Mouse (Mus musculus): ENCODE measurements around the gene Pard3.

DNA sequence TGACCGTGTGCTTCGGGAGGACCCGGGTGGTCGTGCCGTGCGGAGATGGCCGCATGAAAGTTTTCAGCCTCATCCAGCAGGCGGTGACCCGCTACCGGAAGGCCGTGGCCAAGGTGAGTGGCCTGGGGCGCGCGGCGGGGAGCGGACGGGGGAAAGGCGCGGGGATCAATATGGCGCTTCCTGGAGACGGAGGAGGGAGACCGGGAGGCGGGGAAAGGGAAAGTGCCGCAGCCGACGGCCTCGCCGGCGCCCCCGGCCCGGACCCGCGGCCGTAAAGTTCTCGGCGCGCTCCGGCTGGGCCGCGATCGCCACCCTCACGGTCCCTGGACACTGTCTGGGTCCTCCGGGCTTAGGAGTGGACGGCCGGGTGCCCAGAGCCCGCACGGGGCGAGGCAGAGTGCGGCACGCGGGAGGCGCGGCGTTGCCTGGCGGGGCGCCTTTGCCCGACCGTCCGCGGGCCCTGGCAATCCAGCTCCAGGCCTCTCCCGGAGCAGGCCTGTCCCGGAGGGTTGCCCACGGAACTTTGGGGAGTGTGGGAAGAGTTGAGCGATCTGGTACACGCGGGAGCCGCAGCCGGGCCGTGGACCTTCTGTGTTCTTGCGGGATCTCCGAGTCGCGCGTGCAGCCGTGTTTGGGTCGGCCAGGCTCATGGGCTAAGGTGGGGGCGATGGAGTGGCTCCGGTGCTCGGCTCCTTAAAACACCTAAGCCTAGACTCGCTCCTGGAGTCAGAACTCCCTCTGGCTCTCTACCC lies 844 bp downstream of the Pard3 start:
- TF ChIP-seq CTCF (IDR thresholded peaks at IDR 0.05; ENCODE audit: low read depth) (no peak), EP300 (IDR thresholded peaks at IDR 0.05; ENCODE audit: low read depth) (no peak)
